Mouse (Mus musculus): Measurements from ENCODE around the gene Cd248. TPM values are rescaled to one million over a fixed set of nuclear protein-coding genes. Genes with fewer than 3 reads are reported as not detected.

The Cd248 gene
- polyA plus RNA-seq, 1 experiment from 2014 or later, result 64.8 TPM

DNA sequence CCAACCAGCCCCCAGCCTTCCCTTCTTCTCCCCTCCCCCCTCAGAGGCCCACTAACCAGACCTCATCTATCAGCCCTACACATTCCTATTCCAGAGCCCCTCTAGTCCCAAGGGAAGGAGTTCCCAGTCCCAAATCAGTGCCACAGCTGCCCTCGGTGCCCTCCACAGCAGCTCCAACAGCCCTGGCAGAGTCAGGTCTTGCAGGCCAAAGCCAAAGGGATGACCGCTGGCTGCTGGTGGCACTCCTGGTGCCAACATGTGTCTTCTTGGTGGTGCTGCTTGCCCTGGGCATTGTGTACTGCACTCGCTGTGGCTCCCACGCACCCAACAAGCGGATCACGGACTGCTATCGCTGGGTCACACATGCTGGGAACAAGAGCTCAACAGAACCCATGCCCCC is 2.1 kb downstream of the Cd248 start:
- no peak for ATAC-seq (ENCODE audit: low FRiP score, low read depth)
- no peaks in the 10 kb centered on the region; the same call in 1 of the 2 replicates for H3K27me3 ChIP-seq
- peak overlapping the region; percentile 69; the same call in 1 of the 2 replicates for H3K9ac ChIP-seq
- H3K4me3 ChIP-seq, result peak overlapping the region; percentile 71
- no peaks in the 10 kb centered on the region for H3K9me3 ChIP-seq
- peaks cover 58% of the 10 kb centered on the region for H3K4me1 ChIP-seq
- no peaks in the 10 kb centered on the region for H3K36me3 ChIP-seq
- peak overlapping the region; percentile 98 for H3K27ac ChIP-seq
- peak overlapping the region; percentile 97 for H3K4me2 ChIP-seq (replicated peaks)
- 77% methylated on average over 7 of the region's 7 CpGs for WGBS

DNA sequence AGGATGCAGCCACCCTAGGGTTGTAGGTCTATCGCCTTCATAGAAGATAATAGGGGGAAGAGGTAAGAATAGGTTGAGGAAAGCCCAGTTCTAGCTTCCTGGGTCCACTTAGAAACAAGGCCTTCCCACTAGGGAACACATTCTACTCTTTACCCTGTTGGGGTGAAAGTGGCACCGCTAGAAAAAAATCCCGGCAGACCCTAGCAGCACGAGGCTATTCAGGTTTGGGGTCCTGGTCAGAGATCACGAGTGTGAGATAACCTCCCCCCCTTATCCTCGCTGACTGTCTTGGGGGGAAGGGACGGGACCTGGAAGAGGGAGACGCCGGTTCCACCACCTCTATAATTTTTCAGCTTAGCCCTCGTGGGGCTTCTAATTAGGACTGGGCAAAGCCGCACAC is 3.2 kb downstream of the Cd248 start:
- Histone ChIP-seq H3K4me3 (peak overlapping the region; percentile 71), H3K27ac (peak overlapping the region; percentile 98), H3K9me3 (no peaks in the 10 kb centered on the region), H3K4me1 (peaks cover 54% of the 10 kb centered on the region), H3K36me3 (no peaks in the 10 kb centered on the region), H3K9ac (peak overlapping the region; percentile 69), H3K27me3 (no peaks in the 10 kb centered on the region; the same call in 1 of the 2 replicates), H3K4me2 (replicated peaks) (peak overlapping the region; percentile 97)
- 3% methylated on average over 11 of the region's 11 CpGs for WGBS
- no peak for ATAC-seq (ENCODE audit: low FRiP score, low read depth)

- peaks cover 50% of the 10 kb centered on the region for H3K4me1 ChIP-seq
- under 1% methylated on average over 38 of the region's 40 CpGs for WGBS
These were observed 3.9 kb downstream of the Cd248 start for GRCm38 (mm10) chr19:5071545-5072369.

DNA sequence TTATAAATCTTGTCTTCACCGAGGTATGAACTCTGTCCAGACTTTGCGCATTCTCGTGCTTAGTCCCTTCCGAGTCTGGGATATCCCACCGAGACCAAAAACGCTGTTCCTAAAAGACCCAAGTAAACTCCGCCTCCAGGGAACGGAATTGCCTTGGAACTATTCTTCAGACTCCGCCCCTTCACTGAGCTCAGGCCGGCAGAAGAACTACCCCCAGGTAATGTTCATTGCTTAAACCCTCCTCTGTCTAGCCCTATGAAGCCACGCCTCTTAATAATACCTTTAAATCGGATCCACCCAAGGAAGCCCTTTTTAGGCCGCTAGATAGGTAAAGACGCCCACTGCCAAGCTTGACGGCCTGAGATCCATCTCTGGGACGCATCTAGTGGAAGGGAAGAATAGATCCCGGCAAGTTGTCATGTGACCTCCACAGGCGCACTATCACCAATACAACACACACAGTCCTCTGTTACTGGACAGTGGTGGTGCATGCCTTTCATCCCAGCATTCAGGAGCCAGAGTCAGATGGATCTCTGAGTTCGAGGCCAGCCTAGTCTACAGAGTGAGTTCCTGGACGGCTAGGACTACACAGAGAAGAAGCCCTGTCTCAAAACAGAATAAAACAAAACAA is 4.6 kb downstream of the Cd248 start:
- H3K9me3 ChIP-seq, result no peaks in the 10 kb centered on the region
- peak overlapping the region; percentile 69 for H3K9ac ChIP-seq
- ATAC-seq (ENCODE audit: low FRiP score, low read depth), result peak; percentile 29; the same call in 1 of the 2 replicates
- peak overlapping the region; percentile 97 for H3K4me2 ChIP-seq (replicated peaks)
- peak overlapping the region; percentile 71 for H3K4me3 ChIP-seq
- peaks cover 42% of the 10 kb centered on the region for H3K4me1 ChIP-seq
- H3K27me3 ChIP-seq, result no peaks in the 10 kb centered on the region; the same call in 1 of the 2 replicates
- no peaks in the 10 kb centered on the region for H3K36me3 ChIP-seq
- WGBS, result 2% methylated on average over 20 of the region's 20 CpGs
- H3K27ac ChIP-seq, result peak overlapping the region; percentile 98

More at GRCm38 (mm10) chr19:5071545-5072369, 3.9 kb downstream of the Cd248 start:
- peak overlapping the region; percentile 98 for H3K27ac ChIP-seq
- peak; percentile 85 for ATAC-seq (ENCODE audit: low FRiP score, low read depth)
- no peaks in the 10 kb centered on the region; the same call in 1 of the 2 replicates for H3K27me3 ChIP-seq
- H3K9ac ChIP-seq, result peak overlapping the region; percentile 69
- peak overlapping the region; percentile 97 for H3K4me2 ChIP-seq (replicated peaks)
- peak overlapping the region; percentile 71 for H3K4me3 ChIP-seq
- H3K9me3 ChIP-seq, result no peaks in the 10 kb centered on the region
- no peaks in the 10 kb centered on the region for H3K36me3 ChIP-seq

GRCm38 (mm10) chr19:5073028-5073427 is 5.2 kb downstream of the Cd248 start:
- ATAC-seq (ENCODE audit: low FRiP score, low read depth), result peak; percentile 30; the same call in 1 of the 2 replicates
- H3K4me3 ChIP-seq, result peak overlapping the region; percentile 71
- under 1% methylated on average over 15 of the region's 15 CpGs for WGBS
- peak overlapping the region; percentile 98 for H3K27ac ChIP-seq
- no peaks in the 10 kb centered on the region; the same call in 1 of the 2 replicates for H3K27me3 ChIP-seq
- H3K9me3 ChIP-seq, result no peaks in the 10 kb centered on the region
- H3K4me1 ChIP-seq, result peaks cover 41% of the 10 kb centered on the region
- H3K9ac ChIP-seq, result peak overlapping the region; percentile 69; the same call in 1 of the 2 replicates
- no peaks in the 10 kb centered on the region for H3K36me3 ChIP-seq
- peak overlapping the region; percentile 97 for H3K4me2 ChIP-seq (replicated peaks)

DNA sequence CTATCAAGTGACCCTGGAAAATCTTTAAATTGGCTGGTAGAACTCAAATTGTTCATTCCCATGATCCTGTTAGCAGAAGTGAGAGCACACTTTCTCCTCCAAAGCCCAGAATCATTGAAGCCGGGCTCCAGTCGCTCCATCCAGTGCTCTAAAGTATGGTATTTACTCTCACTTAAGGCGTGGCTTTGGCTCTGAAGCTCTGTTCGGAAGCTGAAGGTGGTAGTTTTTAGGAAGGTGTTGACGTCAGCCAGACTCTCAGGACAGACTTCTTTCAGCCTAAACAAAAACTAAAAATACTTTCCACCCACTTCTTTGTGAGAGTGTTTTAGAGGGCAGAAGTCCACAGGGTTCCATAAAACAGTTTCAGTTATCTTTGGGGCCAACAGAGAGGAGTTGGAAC is 5.6 kb downstream of the Cd248 start:
- no peak overlapping the region for H3K9ac ChIP-seq

GRCm38 (mm10) chr19:5079279-5079678 is 11.4 kb downstream of the Cd248 start:
- H3K36me3 ChIP-seq, result no peaks in the 10 kb centered on the region
- H3K9ac ChIP-seq, result no peak overlapping the region
- no peak overlapping the region for H3K4me2 ChIP-seq (replicated peaks)
- H3K4me1 ChIP-seq, result no peaks in the 10 kb centered on the region
- WGBS, result 97% methylated on average over 1 of the region's 1 CpGs
- H3K9me3 ChIP-seq, result no peaks in the 10 kb centered on the region
- peaks cover 54% of the 10 kb centered on the region for H3K27me3 ChIP-seq
- no peak overlapping the region for H3K27ac ChIP-seq
- H3K4me3 ChIP-seq, result no peak overlapping the region
- ATAC-seq (ENCODE audit: low FRiP score, low read depth), result no peak

More for the DNA sequence above, 5.6 kb downstream of the Cd248 start:
- Histone ChIP-seq H3K27ac (no peak overlapping the region), H3K36me3 (no peaks in the 10 kb centered on the region), H3K9me3 (no peaks in the 10 kb centered on the region), H3K4me3 (no peak overlapping the region), H3K4me2 (replicated peaks) (peak overlapping the region; percentile 21; the same call in 1 of the 2 replicates), H3K4me1 (peaks cover 37% of the 10 kb centered on the region), H3K27me3 (peaks cover 3% of the 10 kb centered on the region; the same call in 1 of the 2 replicates)
- ATAC-seq (ENCODE audit: low FRiP score, low read depth), result no peak
- WGBS, result 40% methylated on average over 5 of the region's 5 CpGs

DNA sequence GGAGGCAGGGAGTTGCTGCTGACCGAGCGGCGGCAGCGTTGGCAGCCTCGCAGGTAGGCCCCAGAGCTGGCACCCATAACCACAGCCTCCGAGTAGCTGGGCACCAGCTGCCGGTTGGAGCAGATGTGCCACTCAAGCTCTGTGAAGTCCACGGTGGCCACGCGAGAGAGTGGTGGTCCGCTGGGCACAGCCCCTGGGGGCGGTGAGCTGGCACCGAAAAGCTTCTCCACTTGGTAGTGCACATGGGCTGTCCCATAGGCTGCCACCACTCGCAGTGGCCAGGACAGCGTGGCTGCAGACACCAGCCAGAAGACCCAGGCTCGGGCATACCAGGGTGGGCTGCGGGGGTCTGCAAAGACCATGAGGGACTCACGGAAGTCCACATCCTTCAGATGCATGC is 14.1 kb downstream of the Cd248 start:
- H3K27me3 ChIP-seq, result peaks cover 77% of the 10 kb centered on the region
- ATAC-seq (ENCODE audit: low FRiP score, low read depth), result no peak
- H3K4me2 ChIP-seq (replicated peaks), result no peak overlapping the region
- no peaks in the 10 kb centered on the region for H3K36me3 ChIP-seq
- 56% methylated on average over 18 of the region's 18 CpGs for WGBS
- H3K9me3 ChIP-seq, result no peaks in the 10 kb centered on the region
- H3K4me1 ChIP-seq, result peaks cover 13% of the 10 kb centered on the region
- no peak overlapping the region for H3K4me3 ChIP-seq
- H3K9ac ChIP-seq, result no peak overlapping the region
- no peak overlapping the region for H3K27ac ChIP-seq

DNA sequence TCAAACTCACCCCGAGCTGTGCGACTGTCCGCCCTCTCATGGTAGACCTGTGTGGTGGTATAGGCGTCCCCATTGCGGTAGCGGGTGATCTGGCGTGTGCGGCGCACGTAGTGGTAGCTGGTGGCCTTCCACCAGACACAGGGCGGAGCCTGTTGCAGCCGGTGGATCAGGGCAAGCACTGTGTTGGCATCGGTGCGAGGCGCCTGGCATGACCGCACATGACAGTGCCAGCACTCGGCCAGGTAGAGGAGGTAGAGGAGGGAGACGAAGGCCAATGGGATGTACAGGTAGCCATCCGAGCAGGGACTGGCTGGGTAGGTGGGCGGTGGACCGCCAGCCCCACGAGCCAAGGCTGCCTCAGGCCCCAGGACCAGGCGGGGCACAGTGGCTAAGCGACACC is 14.7 kb downstream of the Cd248 start:
- WGBS, result 60% methylated on average over 24 of the region's 24 CpGs
- no peak overlapping the region for H3K27ac ChIP-seq

GRCm38 (mm10) chr19:5083961-5084833 is 16.3 kb downstream of the Cd248 start:
- Histone ChIP-seq H3K4me2 (replicated peaks) (no peak overlapping the region), H3K27ac (no peak overlapping the region), H3K36me3 (no peaks in the 10 kb centered on the region), H3K9ac (no peak overlapping the region), H3K9me3 (no peaks in the 10 kb centered on the region), H3K4me3 (peak overlapping the region; percentile 50; the same call in 1 of the 2 replicates), H3K27me3 (peaks cover 74% of the 10 kb centered on the region), H3K4me1 (peaks cover 24% of the 10 kb centered on the region)
- no peak for ATAC-seq (ENCODE audit: low FRiP score, low read depth)
- WGBS, result 61% methylated on average over 3 of the region's 3 CpGs

More for the DNA sequence above, 14.7 kb downstream of the Cd248 start:
- H3K4me1 ChIP-seq, result peaks cover 18% of the 10 kb centered on the region
- H3K27me3 ChIP-seq, result peaks cover 77% of the 10 kb centered on the region
- H3K9ac ChIP-seq, result no peak overlapping the region
- no peak overlapping the region for H3K4me2 ChIP-seq (replicated peaks)
- H3K36me3 ChIP-seq, result no peaks in the 10 kb centered on the region
- no peak for ATAC-seq (ENCODE audit: low FRiP score, low read depth)
- no peak overlapping the region for H3K4me3 ChIP-seq
- no peaks in the 10 kb centered on the region for H3K9me3 ChIP-seq

DNA sequence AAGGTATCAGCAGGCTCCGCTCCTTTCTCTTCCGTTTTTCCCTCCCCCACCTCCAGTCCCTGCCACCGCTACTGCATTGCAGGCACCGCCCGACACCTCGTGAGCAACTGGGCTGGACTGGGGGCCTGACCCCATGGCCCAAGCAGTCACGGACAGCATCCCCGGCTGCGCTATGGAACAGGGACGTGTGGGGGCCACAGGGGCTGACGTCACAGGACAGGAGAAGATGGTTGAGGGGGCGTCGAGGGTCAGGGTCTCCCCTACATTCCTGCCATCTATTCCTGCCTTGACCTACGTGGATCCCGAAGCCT is 16.9 kb downstream of the Cd248 start:
- H3K4me2 ChIP-seq (replicated peaks), result peak overlapping the region; percentile 85
- peak overlapping the region; percentile 50 for H3K4me3 ChIP-seq
- no peaks in the 10 kb centered on the region for H3K9me3 ChIP-seq
- peaks cover 29% of the 10 kb centered on the region for H3K4me1 ChIP-seq
- WGBS, result 2% methylated on average over 15 of the region's 15 CpGs
- no peak overlapping the region for H3K9ac ChIP-seq
- no peak overlapping the region for H3K27ac ChIP-seq
- ATAC-seq (ENCODE audit: low FRiP score, low read depth), result no peak
- H3K36me3 ChIP-seq, result peaks cover 4% of the 10 kb centered on the region; the same call in 1 of the 2 replicates
- H3K27me3 ChIP-seq, result peaks cover 68% of the 10 kb centered on the region
